Comparison of ENCODE assay signal across 9 mouse cellular contexts in the genomic region with DNA sequence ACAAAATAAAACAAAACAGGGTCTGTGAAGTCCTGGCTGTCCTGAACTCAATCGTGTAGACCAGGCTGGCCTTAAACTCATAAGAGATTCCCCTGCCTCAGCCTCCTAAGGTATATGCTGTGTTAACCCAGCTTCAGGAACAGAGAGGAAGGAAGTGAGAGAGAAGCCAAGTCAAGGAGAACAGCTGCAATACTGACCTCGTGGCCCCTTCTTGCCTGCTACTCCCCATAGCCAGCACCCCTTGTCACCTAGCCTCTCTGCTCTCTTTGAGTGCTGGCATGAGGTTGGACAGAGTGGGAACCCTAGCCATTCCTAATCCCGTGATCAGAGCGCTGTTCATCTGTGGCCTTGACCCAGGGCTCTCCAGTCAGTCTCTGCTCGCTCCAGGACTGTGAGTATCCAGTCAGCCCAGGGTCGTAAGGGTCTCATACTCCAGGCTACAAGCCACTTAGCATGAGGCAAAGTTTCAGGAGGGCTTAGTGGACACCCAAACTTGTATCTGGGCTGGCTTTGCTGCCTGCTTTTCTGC. TPM values are rescaled to one million over a fixed set of nuclear protein-coding genes. Genes with fewer than 3 reads are reported as not detected.
DNase-seq lines count a peak whose midpoint lies in the region; ATAC-seq and TF ChIP-seq lines count a peak whose summit lies in the region.
"Had no signal": no experiment of that assay in that cellular context is flagged by ENCODE, and none has a peak within 500 bp of the region (broad histone marks: within the 10 kb centered on the region; RNA-seq: fewer than 3 reads in every experiment).

No protein-coding gene starts in this region.

- no peaks in the 10 kb centered on the region for H3K27me3 ChIP-seq in heart, adult 2 months (ENCODE audit: control insufficient read depth, insufficient read depth, low read length)
- no peaks in the 10 kb centered on the region for H3K27me3 ChIP-seq in C2C12 (ENCODE audit: control insufficient read depth, insufficient read depth, insufficient read length)
- no peaks in the 10 kb centered on the region for H3K27me3 ChIP-seq in forebrain, embryonic 14.5 days (replicated peaks; ENCODE audit: control insufficient read depth, insufficient read depth, low read length)
- H3K27me3 ChIP-seq: liver, embryonic 13.5 days had no signal

- H3K4me3 ChIP-seq in heart, adult 2 months: no peak overlapping the region
- H3K4me3 ChIP-seq in C2C12 (ENCODE audit: insufficient read depth, poor library complexity, severe bottlenecking) (no peak overlapping the region), macrophage (ENCODE audit: inconsistent target) (no peak overlapping the region)
- no peak overlapping the region for H3K4me3 ChIP-seq in forebrain, embryonic 14.5 days (ENCODE audit: low read depth, low read length)
- H3K4me3 ChIP-seq: liver, embryonic 13.5 days had no signal

- intact Hi-C loops in heart, adult 2 months (cut with DNase I): no loop called here

- peak overlapping the region; percentile 23 for H3K27ac ChIP-seq in heart, adult 2 months
- H3K27ac ChIP-seq in forebrain, embryonic 14.5 days (ENCODE audit: low read depth, low read length): peak overlapping the region; percentile 86
- peak overlapping the region; percentile 76 for H3K27ac ChIP-seq in macrophage

- no peak for DNase-seq in heart, adult 2 months
- DNase-seq in heart, adult 9 months (ENCODE audit: low spot score in 2 of 2): no peak
- DNase-seq in forebrain, embryonic 14.5 days (ENCODE audit: low spot score): no peak
- DNase-seq in cerebellum, postnatal 25 days: no peak
- DNase-seq in cerebellum, adult 9-10 months: no peak
- DNase-seq: liver, embryonic 13.5 days had no signal

- no peak for TF ChIP-seq POLR2A in heart, adult 2 months (IDR thresholded peaks at IDR 0.05; ENCODE audit: insufficient read depth, low read depth, low read length)

- H3K9ac ChIP-seq in heart, adult 2 months (ENCODE audit: low read depth, low read length): no peak overlapping the region
- peak overlapping the region; percentile 35; the same call in 1 of the 2 replicates for H3K9ac ChIP-seq in forebrain, embryonic 14.5 days (ENCODE audit: low read length)
- H3K9ac ChIP-seq: liver, embryonic 13.5 days had no signal

- WGBS in heart, adult 2 months: 76% methylated on average over 6 of the region's 6 CpGs
- WGBS in forebrain, embryonic 14.5 days: 85% methylated on average over 6 of the region's 6 CpGs
- WGBS in macrophage (ENCODE audit: missing documents): 87% methylated on average over 6 of the region's 6 CpGs

- no peaks in the 10 kb centered on the region for H3K36me3 ChIP-seq in heart, adult 2 months (ENCODE audit: control insufficient read depth, insufficient read depth, low read length)
- H3K36me3 ChIP-seq in C2C12 (ENCODE audit: control insufficient read depth, insufficient read depth): no peaks in the 10 kb centered on the region
- no peaks in the 10 kb centered on the region for H3K36me3 ChIP-seq in forebrain, embryonic 14.5 days (ENCODE audit: control insufficient read depth, insufficient read depth, low read length)
- H3K36me3 ChIP-seq in macrophage (ENCODE audit: inconsistent target): no peaks in the 10 kb centered on the region
- H3K36me3 ChIP-seq: liver, embryonic 13.5 days had no signal

- ATAC-seq in forebrain, embryonic 14.5 days: peak; percentile 11
- ATAC-seq in megakaryocyte-erythroid progenitor cell, adult 5-6 weeks (replicated peaks; ENCODE audit: low FRiP score, low TSS enrichment, poor library complexity, severe bottlenecking): no peak

- H3K4me2 ChIP-seq in forebrain, embryonic 14.5 days (ENCODE audit: low read length): 0 out of 2 replicates have a peak overlapping the region, but pooled peaks have one; percentile 29
- H3K4me2 ChIP-seq: liver, embryonic 13.5 days had no signal

- no peaks in the 10 kb centered on the region for H3K4me1 ChIP-seq in heart, adult 2 months (ENCODE audit: control insufficient read depth, insufficient read depth, low read length)
- peaks cover 11% of the 10 kb centered on the region for H3K4me1 ChIP-seq in forebrain, embryonic 14.5 days (ENCODE audit: control insufficient read depth, insufficient read depth, low read length)

- no peak for TF ChIP-seq CTCF in heart, adult 2 months (IDR thresholded peaks at IDR 0.05)
- TF ChIP-seq CTCF in C2C12 (IDR thresholded peaks at IDR 0.05; ENCODE audit: control insufficient read depth, insufficient read depth, insufficient read length): no peak

- TF ChIP-seq EP300 in heart, adult 2 months (IDR thresholded peaks at IDR 0.05; ENCODE audit: insufficient read depth, low read depth, low read length): no peak

- no peak overlapping the region for H3ac ChIP-seq in C2C12 (ENCODE audit: control insufficient read depth, insufficient read length, low read depth)

- H3K79me2 ChIP-seq in heart, adult 2 months (replicated peaks; ENCODE audit: control insufficient read depth, insufficient read depth, low read length): no peaks in the 10 kb centered on the region
- H3K79me2 ChIP-seq in C2C12 (ENCODE audit: control insufficient read depth, insufficient read depth): no peaks in the 10 kb centered on the region
- no peaks in the 10 kb centered on the region for H3K79me2 ChIP-seq in macrophage (ENCODE audit: inconsistent target)

- H3K9me3 ChIP-seq in forebrain, embryonic 14.5 days (replicated peaks; ENCODE audit: control insufficient read depth, low read length): no peaks in the 10 kb centered on the region
- H3K9me3 ChIP-seq: liver, embryonic 13.5 days had no signal

- no peaks in the 10 kb centered on the region for H3K79me3 ChIP-seq in C2C12 (ENCODE audit: low read depth)

TF ChIP-seq in C2C12, 6 proteins besides CTCF, POLR2A, EP300 and RAD21:
- no peak for TF ChIP-seq MAX (IDR thresholded peaks at IDR 0.05)
- peak; percentile 15 for TF ChIP-seq MYOD1 (IDR thresholded peaks at IDR 0.05; ENCODE audit: control insufficient read depth, insufficient read length, low read depth)

RNA-seq across cellular contexts. Expression of gene Morn1, which starts 35.6 kb away (rescaled TPM):
- 1 to 10 TPM; 1.1 to 1.3 TPM for total RNA-seq in heart, adult 2 months (2021)
- polyA plus RNA-seq in heart, adult 2 months (2012; rRNA removed): 2.5 and 2.6 TPM in 2 replicates
- polyA plus RNA-seq in C2C12 (2012; fragmentation: generic; extraction: Trizol): 1.2 TPM
- 7.1 and 10.6 TPM in 2 replicates for polyA plus RNA-seq in forebrain, embryonic 14.5 days (2014; fragmentation: Nextera tagmentation; extraction: Ambion mirVana)
- 10 to 100 TPM in 19 of 26 experiments, 1 to 10 TPM in 7; 4.5 to 28.2 (median 18.7) TPM for total RNA-seq in macrophage (2018; cell fraction: chromatin; rRNA removed)
- total RNA-seq in macrophage (2018; cell fraction: cytosol; rRNA removed): 1 to 10 TPM in 22 of 26 experiments, under 1 TPM in 4; 0.81 to 3.7 (median 1.4) TPM
- 10 to 100 TPM in 8 of 26 experiments, 1 to 10 TPM in 18; 1.4 to 17.2 (median 6.5) TPM for total RNA-seq in macrophage (2018; cell fraction: nucleus; rRNA removed)
- polyA plus RNA-seq in macrophage (2018): 0.93 to 6.7 TPM (median 1.7 TPM) in 3 replicates
- total RNA-seq in megakaryocyte-erythroid progenitor cell, adult 5-6 weeks (2014; fragmentation: Nextera tagmentation): 3.8 and 7.6 TPM in 2 replicates
- 1.6 and 1.8 TPM in 2 replicates for total RNA-seq in megakaryocyte-erythroid progenitor cell, adult 5-6 weeks (2017)

RNA-seq across cellular contexts. Expression of gene Rer1, which starts 35.8 kb away (rescaled TPM):
- 10 to 100 TPM; 67.6 to 74.7 TPM for total RNA-seq in heart, adult 2 months (2021)
- polyA plus RNA-seq in heart, adult 2 months (2012; rRNA removed): 54.7 and 102 TPM in 2 replicates
- polyA plus RNA-seq in C2C12 (2012; fragmentation: generic; extraction: Trizol) (125 TPM), macrophage (2018) (88.9 to 154 TPM (median 110 TPM) in 3 replicates)
- polyA plus RNA-seq in forebrain, embryonic 14.5 days (2014; fragmentation: Nextera tagmentation; extraction: Ambion mirVana): 161 and 163 TPM in 2 replicates
- total RNA-seq in macrophage (2018; cell fraction: chromatin; rRNA removed): 10 to 100 TPM; 14.3 to 48.6 (median 27.9) TPM
- total RNA-seq in macrophage (2018; cell fraction: cytosol; rRNA removed): 100 to 1,000 TPM in 21 of 26 experiments, 10 to 100 TPM in 5; 89.1 to 125 (median 110) TPM
- 100 to 1,000 TPM in 1 of 26 experiments, 10 to 100 TPM in 25; 34.6 to 106 (median 60.2) TPM for total RNA-seq in macrophage (2018; cell fraction: nucleus; rRNA removed)
- total RNA-seq in megakaryocyte-erythroid progenitor cell, adult 5-6 weeks (2014; fragmentation: Nextera tagmentation): 105 and 108 TPM in 2 replicates
- total RNA-seq in megakaryocyte-erythroid progenitor cell, adult 5-6 weeks (2017): 97.8 and 135 TPM in 2 replicates

RNA-seq across cellular contexts. Expression of gene Pex10, which starts 55.2 kb away (rescaled TPM):
- 10 to 100 TPM; 18.4 to 19.4 TPM for total RNA-seq in heart, adult 2 months (2021)
- 26.5 and 26.7 TPM in 2 replicates for polyA plus RNA-seq in heart, adult 2 months (2012; rRNA removed)
- polyA plus RNA-seq in C2C12 (2012; fragmentation: generic; extraction: Trizol): 11.2 TPM
- polyA plus RNA-seq in forebrain, embryonic 14.5 days (2014; fragmentation: Nextera tagmentation; extraction: Ambion mirVana): 4.2 and 4.9 TPM in 2 replicates
- total RNA-seq in macrophage (2018; cell fraction: chromatin; rRNA removed): 10 to 100 TPM in 15 of 26 experiments, 1 to 10 TPM in 11; 1.5 to 33.0 (median 10.4) TPM
- total RNA-seq in macrophage (2018; cell fraction: cytosol; rRNA removed): 1 to 10 TPM; 1.3 to 6.1 (median 4.4) TPM
- 10 to 100 TPM in 7 of 26 experiments, 1 to 10 TPM in 17, under 1 TPM in 2; 0.92 to 21.8 (median 6.1) TPM for total RNA-seq in macrophage (2018; cell fraction: nucleus; rRNA removed)
- 5.8 to 6.4 TPM (median 6.0 TPM) in 3 replicates for polyA plus RNA-seq in macrophage (2018)
- total RNA-seq in megakaryocyte-erythroid progenitor cell, adult 5-6 weeks (2014; fragmentation: Nextera tagmentation): 8.1 and 9.0 TPM in 2 replicates
- total RNA-seq in megakaryocyte-erythroid progenitor cell, adult 5-6 weeks (2017): 5.8 and 6.4 TPM in 2 replicates

Comparison
In these comparisons a context has a peak if more than half of its experiments do, and no peak if none do; other contexts are left out.
1. H3K27ac ChIP-seq: peak in every context shown above with its lines; median percentile 86 in forebrain, embryonic 14.5 days; 76 in macrophage; 23 in heart, adult 2 months.